Mouse (Mus musculus): ENCODE data around the gene Fbxo11.

DNA sequence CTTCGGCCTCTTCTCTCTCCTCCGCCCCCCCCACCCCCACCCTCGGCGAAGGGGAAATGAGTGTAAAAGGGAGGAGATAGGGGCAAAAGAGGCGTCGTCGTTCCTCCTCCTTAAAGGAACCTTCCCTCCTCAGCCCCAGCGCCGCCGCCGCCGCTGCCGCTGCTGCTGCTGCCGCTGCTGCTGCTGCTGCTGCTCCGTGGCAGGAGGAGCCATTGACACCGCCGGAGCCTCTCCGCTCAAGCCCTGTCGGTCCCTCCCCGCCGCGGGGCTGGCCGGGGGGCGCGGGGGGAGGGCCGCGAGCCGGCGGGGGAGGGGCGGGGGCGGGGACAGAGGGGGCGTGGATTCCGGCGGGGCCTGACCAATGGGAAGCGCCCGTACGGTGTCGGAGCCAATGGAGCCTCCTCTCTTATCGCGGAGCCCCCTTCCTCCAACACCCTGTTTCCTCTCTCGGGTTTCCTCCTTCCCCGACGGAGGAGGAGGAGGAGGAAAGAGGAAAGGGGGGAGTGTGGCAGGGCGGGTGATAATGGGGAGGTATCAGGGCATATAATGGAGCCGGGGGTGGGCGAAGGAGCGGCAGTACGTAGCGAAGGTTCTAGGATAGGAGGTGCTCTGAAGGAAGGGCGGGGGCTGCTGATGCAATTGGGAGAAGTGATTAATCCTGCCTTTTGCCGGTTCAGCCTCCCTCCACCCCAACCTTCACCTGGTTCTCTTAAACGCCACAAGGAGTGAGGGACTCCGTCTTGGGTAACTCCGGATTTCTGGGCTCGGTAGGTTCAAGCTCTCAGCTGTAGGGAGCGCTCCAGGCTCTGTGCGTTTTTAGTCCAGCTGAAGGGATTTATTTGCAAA lies 933 bp upstream of the Fbxo11 start:
- TF ChIP-seq GATA1 (IDR thresholded peaks at IDR 0.05; ENCODE audit: low read length) (peak; percentile 81), TAL1 (IDR thresholded peaks at IDR 0.05; ENCODE audit: low read length) (no peak)

Data from erythroblast, embryonic 14.5 days (primary cell).